Mouse (Mus musculus): Measurements from ENCODE around the gene Dock4.

GRCm38 (mm10) chr12:40824251-40824650 lies 378.5 kb downstream of the Dock4 start:
- TF ChIP-seq CTCF (IDR thresholded peaks at IDR 0.05; ENCODE audit: control insufficient read depth, insufficient read depth, insufficient replicate concordance, low read depth, low read length) (no peak), POLR2A (IDR thresholded peaks at IDR 0.05; ENCODE audit: control insufficient read depth, low read depth, low read length) (no peak)
